Mouse (Mus musculus) heart, embryonic 11.5 days (tissue): ENCODE measurements at regions not wholly inside any gene's neighbourhood (a gene's known extent, or its start where the extent isn't known, plus 50 kb on each side); places are given as distances from the start of the nearest gene placed in this dataset.

Experiments
- ATAC-seq: fragments of 200-750 bp; cut with Nextera tagmentation; replicated peaks from 2 replicates; pipeline ENCODE4 v1.8.0; 2017; ENCODE audit warnings: moderate library complexity; ENCODE audit not compliant: insufficient number of reproducible peaks, low FRiP score, low TSS enrichment
- H3K27ac ChIP-seq: fragments of 300-500 bp; sonication (generic); 2 replicates; pipeline ENCODE4 v1.5.1; 2014; ENCODE audit warnings: mild to moderate bottlenecking, low read depth, low read length
- H3K27me3 ChIP-seq: fragments of 300-500 bp; sonication (generic); 2 replicates; pipeline ENCODE4 v1.6.1; 2014; ENCODE audit warnings: mild to moderate bottlenecking, low read length, mixed read lengths; ENCODE audit not compliant: control insufficient read depth, insufficient read depth
- H3K36me3 ChIP-seq: fragments of 300-500 bp; sonication (generic); 2 replicates; pipeline ENCODE4 v1.6.1; 2014; ENCODE audit warnings: mild to moderate bottlenecking, low read length, moderate library complexity, mixed read lengths; ENCODE audit not compliant: control insufficient read depth, insufficient read depth
- H3K4me1 ChIP-seq: fragments of 300-500 bp; sonication (generic); 2 replicates; pipeline ENCODE4 v1.6.1; 2014; ENCODE audit warnings: low read length; ENCODE audit not compliant: control insufficient read depth, insufficient read depth
- H3K4me2 ChIP-seq: fragments of 300-500 bp; sonication (generic); 2 replicates; pipeline ENCODE4 v1.6.1; 2014; ENCODE audit warnings: mild to moderate bottlenecking, moderate library complexity
- H3K4me3 ChIP-seq: fragments of 300-500 bp; sonication (generic); 2 replicates; pipeline ENCODE4 v1.5.1; 2014; ENCODE audit warnings: low read depth, low read length
- H3K9ac ChIP-seq: fragments of 300-500 bp; sonication (generic); 2 replicates; pipeline ENCODE4 v1.6.1; 2014; ENCODE audit warnings: mild to moderate bottlenecking, low read depth, low read length, moderate library complexity
- H3K9me3 ChIP-seq: fragments of 300-500 bp; sonication (generic); replicated peaks from 2 replicates; pipeline ENCODE4 v1.6.1; 2016; ENCODE audit warnings: low read length; ENCODE audit not compliant: control insufficient read depth
- WGBS: fragments of 180-500 bp; shearing (Covaris S2); extraction: QIAGEN DNeasy Blood & Tissue Kit; methylation state at CpG from one replicate; pipeline ENCODE4 v1.1.7; 2014; ENCODE audit not compliant: insufficient replicate concordance; 5-methylcytosine and 5-hydroxymethylcytosine counted together

GRCm38 (mm10) chr13:110977379-110977778, 277.4 kb upstream of the Actbl2 start:
- WGBS, result 83% methylated on average over 5 of the region's 5 CpGs

GRCm38 (mm10) chr13:110978022-110978421, 276.8 kb upstream of the Actbl2 start:
- no peak overlapping the region for H3K4me2 ChIP-seq
- WGBS, result 71% methylated on average over 3 of the region's 3 CpGs
- H3K27me3 ChIP-seq, result no peaks in the 10 kb centered on the region
- H3K4me1 ChIP-seq, result no peaks in the 10 kb centered on the region
- H3K9me3 ChIP-seq, result no peaks in the 10 kb centered on the region
- no peak overlapping the region for H3K9ac ChIP-seq
- ATAC-seq, result no peak
- H3K4me3 ChIP-seq, result no peak overlapping the region
- no peaks in the 10 kb centered on the region for H3K36me3 ChIP-seq
- no peak overlapping the region for H3K27ac ChIP-seq

More at GRCm38 (mm10) chr13:110977379-110977778, 277.4 kb upstream of the Actbl2 start:
- Histone ChIP-seq H3K36me3 (no peaks in the 10 kb centered on the region), H3K27me3 (no peaks in the 10 kb centered on the region), H3K4me3 (no peak overlapping the region), H3K9ac (no peak overlapping the region), H3K4me1 (no peaks in the 10 kb centered on the region), H3K27ac (no peak overlapping the region), H3K9me3 (no peaks in the 10 kb centered on the region), H3K4me2 (no peak overlapping the region)
- ATAC-seq, result no peak

GRCm38 (mm10) chr13:110990677-110991076, 264.1 kb upstream of the Actbl2 start:
- no peaks in the 10 kb centered on the region for H3K4me1 ChIP-seq
- H3K27me3 ChIP-seq, result no peaks in the 10 kb centered on the region
- H3K9me3 ChIP-seq, result no peaks in the 10 kb centered on the region
- ATAC-seq, result no peak
- H3K4me2 ChIP-seq, result no peak overlapping the region
- H3K4me3 ChIP-seq, result no peak overlapping the region
- no peak overlapping the region for H3K9ac ChIP-seq
- WGBS, result 84% methylated on average over 2 of the region's 2 CpGs
- no peak overlapping the region for H3K27ac ChIP-seq
- H3K36me3 ChIP-seq, result no peaks in the 10 kb centered on the region

- H3K36me3 ChIP-seq, result no peaks in the 10 kb centered on the region
- no peaks in the 10 kb centered on the region for H3K9me3 ChIP-seq
- no peaks in the 10 kb centered on the region for H3K4me1 ChIP-seq
- no peak for ATAC-seq
- no peak overlapping the region for H3K4me3 ChIP-seq
- H3K27ac ChIP-seq, result no peak overlapping the region
- H3K9ac ChIP-seq, result no peak overlapping the region
- no peak overlapping the region for H3K4me2 ChIP-seq
- WGBS, result 78% methylated on average over 2 of the region's 2 CpGs
- no peaks in the 10 kb centered on the region for H3K27me3 ChIP-seq
These were observed 263.7 kb upstream of the Actbl2 start for GRCm38 (mm10) chr13:110991121-110991520.

- 76% methylated on average over 3 of the region's 3 CpGs for WGBS
- no peaks in the 10 kb centered on the region for H3K27me3 ChIP-seq
- H3K9ac ChIP-seq, result no peak overlapping the region
- no peak for ATAC-seq
- H3K9me3 ChIP-seq, result no peaks in the 10 kb centered on the region
- H3K4me2 ChIP-seq, result no peak overlapping the region
- no peak overlapping the region for H3K27ac ChIP-seq
- no peak overlapping the region for H3K4me3 ChIP-seq
- H3K36me3 ChIP-seq, result no peaks in the 10 kb centered on the region
- no peaks in the 10 kb centered on the region for H3K4me1 ChIP-seq
These were observed 260.2 kb upstream of the Actbl2 start for GRCm38 (mm10) chr13:110994596-110994995.

- no peak for ATAC-seq
- 76% methylated on average over 4 of the region's 4 CpGs for WGBS
- no peak overlapping the region for H3K4me3 ChIP-seq
These were observed 252.1 kb upstream of the Actbl2 start for GRCm38 (mm10) chr13:111002670-111003069.

GRCm38 (mm10) chr13:111014142-111014541, 240.7 kb upstream of the Actbl2 start:
- H3K4me1 ChIP-seq, result no peaks in the 10 kb centered on the region
- H3K27ac ChIP-seq, result no peak overlapping the region
- H3K9me3 ChIP-seq, result no peaks in the 10 kb centered on the region
- H3K36me3 ChIP-seq, result no peaks in the 10 kb centered on the region
- no peak for ATAC-seq
- no peak overlapping the region for H3K4me2 ChIP-seq
- 78% methylated on average over 4 of the region's 4 CpGs for WGBS
- no peaks in the 10 kb centered on the region for H3K27me3 ChIP-seq
- no peak overlapping the region for H3K9ac ChIP-seq
- H3K4me3 ChIP-seq, result no peak overlapping the region

More at GRCm38 (mm10) chr13:111002670-111003069, 252.1 kb upstream of the Actbl2 start:
- Histone ChIP-seq H3K27me3 (no peaks in the 10 kb centered on the region), H3K4me1 (no peaks in the 10 kb centered on the region), H3K9ac (no peak overlapping the region), H3K9me3 (no peaks in the 10 kb centered on the region), H3K27ac (no peak overlapping the region), H3K36me3 (no peaks in the 10 kb centered on the region), H3K4me2 (no peak overlapping the region)

- H3K27me3 ChIP-seq, result no peaks in the 10 kb centered on the region
- ATAC-seq, result no peak
- H3K4me2 ChIP-seq, result no peak overlapping the region
- H3K4me3 ChIP-seq, result no peak overlapping the region
- H3K27ac ChIP-seq, result no peak overlapping the region
- no peaks in the 10 kb centered on the region for H3K36me3 ChIP-seq
- H3K9me3 ChIP-seq, result no peaks in the 10 kb centered on the region
- WGBS, result 55% methylated on average over 2 of the region's 2 CpGs
- no peak overlapping the region for H3K9ac ChIP-seq
- H3K4me1 ChIP-seq, result no peaks in the 10 kb centered on the region
These were observed 224.7 kb upstream of the Actbl2 start for GRCm38 (mm10) chr13:111030111-111030510.

GRCm38 (mm10) chr13:111031633-111032032, 223.2 kb upstream of the Actbl2 start:
- H3K4me3 ChIP-seq, result no peak overlapping the region
- 67% methylated on average over 1 of the region's 1 CpGs for WGBS
- H3K9me3 ChIP-seq, result no peaks in the 10 kb centered on the region
- H3K4me1 ChIP-seq, result no peaks in the 10 kb centered on the region
- no peak for ATAC-seq
- H3K27me3 ChIP-seq, result no peaks in the 10 kb centered on the region
- H3K36me3 ChIP-seq, result no peaks in the 10 kb centered on the region
- no peak overlapping the region for H3K9ac ChIP-seq
- no peak overlapping the region for H3K4me2 ChIP-seq
- no peak overlapping the region for H3K27ac ChIP-seq
